Mouse (Mus musculus): Measurements from ENCODE around the gene Ddr2. TPM values are rescaled to one million over a fixed set of nuclear protein-coding genes. Genes with fewer than 3 reads are reported as not detected.
"Not testable (repeated sequence)": the region's sequence is repeated elsewhere in the genome, so short reads cannot be mapped to it uniquely, and the experiment has no call there.

Ddr2 gene
- polyA plus RNA-seq, 1 experiment from 2014 or later = 23.5 TPM

GRCm38 (mm10) chr1:170008432-170009220 lies 101.9 kb downstream of the Ddr2 start:
- Histone ChIP-seq H3K27ac (ENCODE audit: low read depth, low read length) (no peak overlapping the region), H3K27me3 (ENCODE audit: control insufficient read depth, insufficient read depth, low read length) (no peaks in the 10 kb centered on the region), H3K4me3 (ENCODE audit: low read depth, low read length) (no peak overlapping the region), H3K4me2 (ENCODE audit: low read depth, low read length, severe bottlenecking) (no peak overlapping the region), H3K4me1 (replicated peaks; ENCODE audit: control insufficient read depth, insufficient read depth, low read length) (no peaks in the 10 kb centered on the region), H3K9ac (ENCODE audit: low read length) (no peak overlapping the region), H3K36me3 (ENCODE audit: control insufficient read depth, insufficient read depth, low read length) (no peaks in the 10 kb centered on the region), H3K9me3 (ENCODE audit: control insufficient read depth, low read length) (no peaks in the 10 kb centered on the region)
- ATAC-seq (replicated peaks; ENCODE audit: low FRiP score) (no peak), DNase-seq (ENCODE audit: low spot score) (no peak)
- WGBS = 88% methylated on average over 13 of the region's 13 CpGs

GRCm38 (mm10) chr1:170006516-170006915 lies 104.0 kb downstream of the Ddr2 start:
- no peaks in the 10 kb centered on the region for H3K4me1 ChIP-seq (replicated peaks; ENCODE audit: control insufficient read depth, insufficient read depth, low read length)
- H3K36me3 ChIP-seq (ENCODE audit: control insufficient read depth, insufficient read depth, low read length) = no peaks in the 10 kb centered on the region
- DNase-seq (ENCODE audit: low spot score) (no peak), ATAC-seq (replicated peaks; ENCODE audit: low FRiP score) (no peak)
- no peaks in the 10 kb centered on the region for H3K9me3 ChIP-seq (ENCODE audit: control insufficient read depth, low read length)
- no peak overlapping the region for H3K4me2 ChIP-seq (ENCODE audit: low read depth, low read length, severe bottlenecking)
- H3K27me3 ChIP-seq (ENCODE audit: control insufficient read depth, insufficient read depth, low read length) = no peaks in the 10 kb centered on the region
- WGBS = 75% methylated on average over 5 of the region's 5 CpGs
- H3K9ac ChIP-seq (ENCODE audit: low read length) = no peak overlapping the region
- no peak overlapping the region for H3K4me3 ChIP-seq (ENCODE audit: low read depth, low read length)
- H3K27ac ChIP-seq (ENCODE audit: low read depth, low read length) = no peak overlapping the region

- no peak for ATAC-seq (replicated peaks; ENCODE audit: low FRiP score)
- Histone ChIP-seq H3K9ac (ENCODE audit: low read length) (no peak overlapping the region), H3K27ac (ENCODE audit: low read depth, low read length) (no peak overlapping the region), H3K4me3 (ENCODE audit: low read depth, low read length) (no peak overlapping the region), H3K9me3 (ENCODE audit: control insufficient read depth, low read length) (no peaks in the 10 kb centered on the region), H3K36me3 (ENCODE audit: control insufficient read depth, insufficient read depth, low read length) (no peaks in the 10 kb centered on the region), H3K4me2 (ENCODE audit: low read depth, low read length, severe bottlenecking) (no peak overlapping the region), H3K4me1 (replicated peaks; ENCODE audit: control insufficient read depth, insufficient read depth, low read length) (no peaks in the 10 kb centered on the region), H3K27me3 (ENCODE audit: control insufficient read depth, insufficient read depth, low read length) (no peaks in the 10 kb centered on the region)
- WGBS = 75% methylated on average over 3 of the region's 3 CpGs
- no peak for DNase-seq (ENCODE audit: low spot score)
These were observed 105.3 kb downstream of the Ddr2 start for GRCm38 (mm10) chr1:170005297-170005696.

GRCm38 (mm10) chr1:169993901-169994300 lies 116.7 kb downstream of the Ddr2 start:
- H3K36me3 ChIP-seq (ENCODE audit: control insufficient read depth, insufficient read depth, low read length); H3K27ac ChIP-seq (ENCODE audit: low read depth, low read length); H3K4me2 ChIP-seq (ENCODE audit: low read depth, low read length, severe bottlenecking); DNase-seq (ENCODE audit: low spot score); ATAC-seq (replicated peaks; ENCODE audit: low FRiP score); H3K4me3 ChIP-seq (ENCODE audit: low read depth, low read length); H3K27me3 ChIP-seq (ENCODE audit: control insufficient read depth, insufficient read depth, low read length); H3K9ac ChIP-seq (ENCODE audit: low read length); H3K9me3 ChIP-seq (ENCODE audit: control insufficient read depth, low read length); H3K4me1 ChIP-seq (replicated peaks; ENCODE audit: control insufficient read depth, insufficient read depth, low read length): not testable (repeated sequence)
- WGBS = 91% methylated on average over 6 of the region's 6 CpGs

GRCm38 (mm10) chr1:169986166-169986565 lies 124.4 kb downstream of the Ddr2 start:
- no peak overlapping the region for H3K4me3 ChIP-seq (ENCODE audit: low read depth, low read length)
- no peak overlapping the region for H3K27ac ChIP-seq (ENCODE audit: low read depth, low read length)
- H3K36me3 ChIP-seq (ENCODE audit: control insufficient read depth, insufficient read depth, low read length) = no peaks in the 10 kb centered on the region
- no peak overlapping the region for H3K4me2 ChIP-seq (ENCODE audit: low read depth, low read length, severe bottlenecking)
- H3K9me3 ChIP-seq (ENCODE audit: control insufficient read depth, low read length) = no peaks in the 10 kb centered on the region
- 58% methylated on average over 1 of the region's 1 CpGs for WGBS
- no peak for DNase-seq (ENCODE audit: low spot score)
- H3K9ac ChIP-seq (ENCODE audit: low read length) = no peak overlapping the region
- no peaks in the 10 kb centered on the region for H3K27me3 ChIP-seq (ENCODE audit: control insufficient read depth, insufficient read depth, low read length)
- ATAC-seq (replicated peaks; ENCODE audit: low FRiP score) = no peak
- no peaks in the 10 kb centered on the region for H3K4me1 ChIP-seq (replicated peaks; ENCODE audit: control insufficient read depth, insufficient read depth, low read length)

- Histone ChIP-seq H3K4me1 (replicated peaks; ENCODE audit: control insufficient read depth, insufficient read depth, low read length) (no peaks in the 10 kb centered on the region), H3K36me3 (ENCODE audit: control insufficient read depth, insufficient read depth, low read length) (no peaks in the 10 kb centered on the region), H3K27me3 (ENCODE audit: control insufficient read depth, insufficient read depth, low read length) (no peaks in the 10 kb centered on the region), H3K4me2 (ENCODE audit: low read depth, low read length, severe bottlenecking) (no peak overlapping the region), H3K9ac (ENCODE audit: low read length) (no peak overlapping the region), H3K27ac (ENCODE audit: low read depth, low read length) (no peak overlapping the region), H3K4me3 (ENCODE audit: low read depth, low read length) (no peak overlapping the region), H3K9me3 (ENCODE audit: control insufficient read depth, low read length) (no peaks in the 10 kb centered on the region)
- 86% methylated on average over 4 of the region's 4 CpGs for WGBS
- no peak for DNase-seq (ENCODE audit: low spot score)
- no peak for ATAC-seq (replicated peaks; ENCODE audit: low FRiP score)
These were observed 132.9 kb downstream of the Ddr2 start for GRCm38 (mm10) chr1:169977621-169978020.

GRCm38 (mm10) chr1:169971998-169972397 lies 138.6 kb downstream of the Ddr2 start:
- no peaks in the 10 kb centered on the region for H3K36me3 ChIP-seq (ENCODE audit: control insufficient read depth, insufficient read depth, low read length)
- 90% methylated on average over 2 of the region's 2 CpGs for WGBS
- ATAC-seq (replicated peaks; ENCODE audit: low FRiP score) (no peak), DNase-seq (ENCODE audit: low spot score) (no peak)
- H3K27ac ChIP-seq (ENCODE audit: low read depth, low read length) = no peak overlapping the region
- H3K4me1 ChIP-seq (replicated peaks; ENCODE audit: control insufficient read depth, insufficient read depth, low read length) = 0 out of 2 replicates have a peak, but pooled peaks cover 3% of the 10 kb centered on the region
- no peaks in the 10 kb centered on the region for H3K9me3 ChIP-seq (ENCODE audit: control insufficient read depth, low read length)
- H3K27me3 ChIP-seq (ENCODE audit: control insufficient read depth, insufficient read depth, low read length) = no peaks in the 10 kb centered on the region
- no peak overlapping the region for H3K9ac ChIP-seq (ENCODE audit: low read length)
- H3K4me2 ChIP-seq (ENCODE audit: low read depth, low read length, severe bottlenecking) = no peak overlapping the region
- H3K4me3 ChIP-seq (ENCODE audit: low read depth, low read length) = no peak overlapping the region

GRCm38 (mm10) chr1:169970936-169971335 lies 139.6 kb downstream of the Ddr2 start:
- no peaks in the 10 kb centered on the region for H3K27me3 ChIP-seq (ENCODE audit: control insufficient read depth, insufficient read depth, low read length)
- DNase-seq (ENCODE audit: low spot score) = no peak
- H3K4me1 ChIP-seq (replicated peaks; ENCODE audit: control insufficient read depth, insufficient read depth, low read length) = 0 out of 2 replicates have a peak, but pooled peaks cover 3% of the 10 kb centered on the region
- H3K9me3 ChIP-seq (ENCODE audit: control insufficient read depth, low read length) = no peaks in the 10 kb centered on the region
- ATAC-seq (replicated peaks; ENCODE audit: low FRiP score) = no peak
- H3K9ac ChIP-seq (ENCODE audit: low read length) = no peak overlapping the region
- no peak overlapping the region for H3K27ac ChIP-seq (ENCODE audit: low read depth, low read length)
- no peak overlapping the region for H3K4me3 ChIP-seq (ENCODE audit: low read depth, low read length)
- no peaks in the 10 kb centered on the region; the same call in 1 of the 2 replicates for H3K36me3 ChIP-seq (ENCODE audit: control insufficient read depth, insufficient read depth, low read length)
- H3K4me2 ChIP-seq (ENCODE audit: low read depth, low read length, severe bottlenecking) = no peak overlapping the region
- 91% methylated on average over 4 of the region's 4 CpGs for WGBS

GRCm38 (mm10) chr1:169969516-169969886 lies 141.1 kb downstream of the Ddr2 start:
- 1% methylated on average over 8 of the region's 9 CpGs for WGBS
- no peaks in the 10 kb centered on the region for H3K9me3 ChIP-seq (ENCODE audit: control insufficient read depth, low read length)
- peak overlapping the region; percentile 65 for H3K4me3 ChIP-seq (ENCODE audit: low read depth, low read length)
- peaks cover 2% of the 10 kb centered on the region; the same call in 1 of the 2 replicates for H3K36me3 ChIP-seq (ENCODE audit: control insufficient read depth, insufficient read depth, low read length)
- H3K4me2 ChIP-seq (ENCODE audit: low read depth, low read length, severe bottlenecking) = peak overlapping the region; percentile 49
- no peaks in the 10 kb centered on the region for H3K27me3 ChIP-seq (ENCODE audit: control insufficient read depth, insufficient read depth, low read length)
- ATAC-seq (replicated peaks; ENCODE audit: low FRiP score) (peak; percentile 63), DNase-seq (ENCODE audit: low spot score) (no peak)
- peak overlapping the region; percentile 69 for H3K9ac ChIP-seq (ENCODE audit: low read length)
- H3K27ac ChIP-seq (ENCODE audit: low read depth, low read length) = peak overlapping the region; percentile 66
- H3K4me1 ChIP-seq (replicated peaks; ENCODE audit: control insufficient read depth, insufficient read depth, low read length) = 0 out of 2 replicates have a peak, but pooled peaks cover 3% of the 10 kb centered on the region
